Mouse (Mus musculus) olfactory bulb, adult 2 months (tissue): ENCODE results near the gene Dctn1. TPM values are rescaled to one million over a fixed set of nuclear protein-coding genes. Genes with fewer than 3 reads are reported as not detected.
A peak's percentile ranks its signal among the peaks of the same experiment; 100 is the strongest.

Source experiments
- H3K27ac ChIP-seq: fragments of 200-500 bp; 2 replicates; pipeline ENCODE4 v1.5.1; 2012; ENCODE audit warnings: low read depth, low read length; ENCODE audit not compliant: insufficient read depth
- H3K4me1 ChIP-seq: fragments of 200-500 bp; 2 replicates; pipeline ENCODE4 v1.6.1; 2012; ENCODE audit warnings: low read length; ENCODE audit not compliant: control insufficient read depth, insufficient read depth
- H3K4me3 ChIP-seq: fragments of 200-500 bp; 2 replicates; pipeline ENCODE4 v1.5.1; 2012; ENCODE audit warnings: mild to moderate bottlenecking, low read depth, low read length, moderate library complexity; ENCODE audit not compliant: insufficient read depth
- CTCF ChIP-seq: fragments of 200-500 bp; IDR thresholded peaks from 2 replicates; pipeline ENCODE4 v1.5.1; 2012; ENCODE audit warnings: low read depth, mild to moderate bottlenecking, low read length, moderate library complexity; ENCODE audit not compliant: insufficient read depth
- POLR2A ChIP-seq: fragments of 200-500 bp; IDR thresholded peaks from 2 replicates; pipeline ENCODE4 v1.6.1; 2012; ENCODE audit warnings: mild to moderate bottlenecking, low read depth, low read length, moderate library complexity; ENCODE audit not compliant: insufficient read depth
- WGBS: fragments of 180-500 bp; shearing (Covaris S2); methylation state at CpG from one replicate; pipeline ENCODE4 v1.1.7; 2018; 5-methylcytosine and 5-hydroxymethylcytosine counted together
- polyA plus RNA-seq: library from polyadenylated mRNA; stranded (reverse); fragments of >200 nt; gene quantifications from 2 replicates; pipeline ENCODE4 v1.2.4, GENCODE M21; 2012; ENCODE audit warnings: low replicate concordance; ENCODE audit not compliant: missing spikeins, insufficient read depth, insufficient read length

The Dctn1 gene
- polyA plus RNA-seq, 1 experiment, result 187 TPM

- H3K27ac ChIP-seq, result no peak overlapping the region
- no peak overlapping the region for H3K4me3 ChIP-seq
- 0 out of 2 replicates have a peak, but pooled peaks cover 2% of the 10 kb centered on the region for H3K4me1 ChIP-seq
- 66% methylated on average over 11 of the region's 11 CpGs for WGBS
- no peak for TF ChIP-seq POLR2A
- TF ChIP-seq CTCF, result no peak
These were observed 40.6 kb downstream of the Dctn1 start for GRCm38 (mm10) chr6:83206321-83206720.

GRCm38 (mm10) chr6:83207361-83208049 lies 41.8 kb downstream of the Dctn1 start:
- no peak overlapping the region for H3K4me3 ChIP-seq
- H3K4me1 ChIP-seq, result peaks cover 5% of the 10 kb centered on the region; the same call in 1 of the 2 replicates
- H3K27ac ChIP-seq, result no peak overlapping the region
- TF ChIP-seq POLR2A, result no peak
- no peak for TF ChIP-seq CTCF
- WGBS, result 67% methylated on average over 9 of the region's 9 CpGs

- no peak overlapping the region for H3K27ac ChIP-seq
- H3K4me1 ChIP-seq, result peaks cover 5% of the 10 kb centered on the region; the same call in 1 of the 2 replicates
- WGBS, result 88% methylated on average over 2 of the region's 2 CpGs
- no peak for TF ChIP-seq POLR2A
- no peak for TF ChIP-seq CTCF
- no peak overlapping the region for H3K4me3 ChIP-seq
These were observed 42.3 kb downstream of the Dctn1 start for GRCm38 (mm10) chr6:83208050-83208400.

GRCm38 (mm10) chr6:83210495-83210894 lies 44.8 kb downstream of the Dctn1 start:
- no peak overlapping the region for H3K4me3 ChIP-seq
- TF ChIP-seq POLR2A (no peak), CTCF (no peak)
- WGBS, result 44% methylated on average over 2 of the region's 2 CpGs
- H3K4me1 ChIP-seq, result peaks cover 5% of the 10 kb centered on the region; the same call in 1 of the 2 replicates
- no peak overlapping the region for H3K27ac ChIP-seq

- TF ChIP-seq POLR2A, result no peak
- TF ChIP-seq CTCF, result no peak
- H3K4me1 ChIP-seq, result peaks cover 3% of the 10 kb centered on the region; the same call in 1 of the 2 replicates
- no peak overlapping the region for H3K27ac ChIP-seq
- WGBS, result 39% methylated on average over 5 of the region's 5 CpGs
- H3K4me3 ChIP-seq, result no peak overlapping the region
These were observed 45.8 kb downstream of the Dctn1 start for GRCm38 (mm10) chr6:83211526-83211925.

GRCm38 (mm10) chr6:83215002-83215666 lies 49.4 kb downstream of the Dctn1 start:
- TF ChIP-seq POLR2A (no peak), CTCF (peak; percentile 89; the same call in 1 of the 2 replicates)
- Histone ChIP-seq H3K4me1 (peaks cover 3% of the 10 kb centered on the region; the same call in 1 of the 2 replicates), H3K4me3 (no peak overlapping the region), H3K27ac (no peak overlapping the region)
- 14% methylated on average over 7 of the region's 7 CpGs for WGBS

- Histone ChIP-seq H3K4me1 (no peaks in the 10 kb centered on the region), H3K4me3 (no peak within 1 kb of the TSS), H3K27ac (no peak within 1 kb of the TSS)
- TF ChIP-seq POLR2A (no peak), CTCF (no peak)
- WGBS, result 75% methylated on average over 3 of the region's 3 CpGs
These were observed 54.1 kb downstream of the Dctn1 start, which contains the start of gene Slc4a5 for GRCm38 (mm10) chr6:83219814-83220213. TSS of gene Slc4a5 (plus strand) at chr6:83219828.

- Histone ChIP-seq H3K4me1 (peaks cover 7% of the 10 kb centered on the region), H3K27ac (no peak overlapping the region), H3K4me3 (no peak overlapping the region)
- 56% methylated on average over 2 of the region's 2 CpGs for WGBS
- TF ChIP-seq POLR2A (no peak), CTCF (no peak)
These were observed 65.8 kb downstream of the Dctn1 start for GRCm38 (mm10) chr6:83231486-83231885.

- Histone ChIP-seq H3K4me3 (no peak overlapping the region), H3K4me1 (peaks cover 10% of the 10 kb centered on the region), H3K27ac (no peak overlapping the region)
- 90% methylated on average over 4 of the region's 4 CpGs for WGBS
- TF ChIP-seq CTCF (no peak), POLR2A (no peak)
These were observed 67.6 kb downstream of the Dctn1 start for GRCm38 (mm10) chr6:83233306-83233705.
